Mouse (Mus musculus) kidney, postnatal 25 days (tissue): ENCODE results near the gene Six2.
"Not testable (repeated sequence)": the region's sequence is repeated elsewhere in the genome, so short reads cannot be mapped to it uniquely, and the experiment has no call there.

ENCODE experiments used
- DNase-seq, 2 experiments: peaks; one replicate each; pipeline ENCODE4 v3.0.0; 2021; ENCODE audit warnings: mixed read lengths in 2 of 2

Six2 gene

GRCm38 (mm10) chr17:85689807-85690319 is 1.8 kb upstream of the Six2 start:
- DNase-seq = no peak

GRCm38 (mm10) chr17:85688911-85689806 is 1.1 kb upstream of the Six2 start:
- peak; percentile 40 to 54 for DNase-seq

- DNase-seq = no peak
Measured at GRCm38 (mm10) chr17:85687421-85688235, 446 bp downstream of the Six2 start.

DNA sequence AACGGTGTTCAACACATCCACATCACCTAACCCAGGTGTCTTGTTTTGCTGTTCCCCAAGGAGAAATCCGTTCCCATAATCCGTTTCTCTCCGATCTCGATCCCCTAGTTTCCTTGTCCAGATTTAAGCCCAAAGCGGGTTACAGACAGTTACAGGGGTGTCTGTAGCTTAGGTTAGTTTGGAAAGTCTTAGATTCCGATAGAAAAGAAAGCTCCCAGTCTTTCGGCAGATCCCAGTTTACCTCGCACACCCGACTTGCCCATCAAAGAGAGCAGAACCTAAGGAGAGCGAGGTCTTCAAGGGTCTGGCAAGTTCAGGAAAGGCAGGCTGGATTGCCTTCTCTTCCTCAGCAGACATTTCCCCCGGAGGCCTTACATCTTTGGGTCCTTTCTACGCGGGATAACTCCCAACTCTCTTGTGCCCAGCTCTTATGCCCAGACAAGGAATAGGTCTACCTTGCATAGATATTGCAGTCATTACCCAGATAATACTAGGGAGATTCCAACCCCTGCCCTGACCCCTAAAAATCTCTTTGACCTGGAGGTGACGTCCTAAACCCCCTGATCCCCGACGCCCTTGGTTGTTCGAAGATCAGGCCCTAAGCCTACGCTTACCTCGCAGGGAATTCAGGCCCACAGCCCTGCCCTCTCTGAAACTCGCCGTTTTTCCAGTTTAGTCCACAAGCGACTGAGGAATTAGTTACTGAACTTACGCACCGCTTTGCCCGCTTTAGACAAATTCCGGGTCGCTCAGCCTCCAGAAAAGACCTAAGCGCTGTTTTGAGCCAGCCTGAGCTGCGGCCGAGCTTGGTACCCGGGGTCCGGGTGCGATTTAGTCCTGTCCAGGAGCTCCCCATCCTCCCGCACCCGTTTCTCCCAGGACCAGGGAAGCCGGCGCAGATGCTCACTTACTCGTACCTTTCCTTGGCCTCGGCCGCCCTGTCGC is 1.3 kb downstream of the Six2 start:
- DNase-seq = no peak

DNA sequence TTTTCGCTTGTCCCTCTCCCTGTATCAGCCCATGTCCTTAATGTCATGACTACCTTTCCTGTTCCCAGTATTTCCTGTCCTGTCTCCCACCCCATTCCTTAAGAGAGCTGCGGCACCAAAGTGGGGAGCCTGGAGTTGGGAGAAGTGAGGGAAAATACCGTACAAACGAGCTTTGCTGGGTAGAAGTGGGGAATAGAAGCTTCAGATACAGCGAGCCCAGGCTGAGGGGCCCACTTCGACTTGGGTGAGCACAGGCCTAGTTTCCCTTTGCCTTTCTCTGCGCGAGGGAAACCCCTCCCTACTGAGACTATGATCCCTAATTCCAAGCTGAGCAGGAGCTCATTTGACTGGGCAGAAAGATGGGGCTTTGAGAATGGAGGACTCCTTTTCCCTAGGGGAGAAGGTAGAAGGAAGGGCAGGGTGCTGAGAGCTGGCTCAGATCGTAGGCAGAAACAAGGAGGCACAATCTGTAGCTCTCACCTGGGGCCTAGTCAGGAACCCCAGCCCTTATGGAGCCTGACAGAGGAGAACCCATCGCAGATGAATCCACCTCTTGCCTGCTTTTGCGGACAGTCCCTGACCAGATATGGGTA is 2.3 kb downstream of the Six2 start:
- DNase-seq = no peak

GRCm38 (mm10) chr17:85684841-85685688 is 3.0 kb downstream of the Six2 start:
- no peak for DNase-seq

DNA sequence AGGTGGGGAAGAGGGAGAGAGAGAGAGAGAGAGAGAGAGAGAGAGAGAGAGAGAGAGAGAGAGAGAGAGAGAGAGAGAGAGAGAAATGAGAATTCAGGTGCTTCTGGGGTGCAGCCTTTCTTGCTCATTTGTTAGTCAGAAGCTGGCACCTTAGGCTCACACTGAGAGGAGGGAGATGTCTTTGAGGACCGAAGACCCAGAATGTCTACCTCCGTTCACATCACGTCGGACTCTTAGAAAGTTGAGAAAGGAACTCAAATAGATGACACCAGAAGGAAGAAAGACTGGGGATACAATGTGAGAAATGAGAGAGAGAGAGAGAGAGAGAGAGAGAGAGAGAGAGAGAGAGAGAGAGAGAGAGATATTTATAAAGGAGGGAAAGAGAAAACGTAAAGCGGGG is 3.6 kb downstream of the Six2 start:
- DNase-seq = not testable (repeated sequence)

DNA sequence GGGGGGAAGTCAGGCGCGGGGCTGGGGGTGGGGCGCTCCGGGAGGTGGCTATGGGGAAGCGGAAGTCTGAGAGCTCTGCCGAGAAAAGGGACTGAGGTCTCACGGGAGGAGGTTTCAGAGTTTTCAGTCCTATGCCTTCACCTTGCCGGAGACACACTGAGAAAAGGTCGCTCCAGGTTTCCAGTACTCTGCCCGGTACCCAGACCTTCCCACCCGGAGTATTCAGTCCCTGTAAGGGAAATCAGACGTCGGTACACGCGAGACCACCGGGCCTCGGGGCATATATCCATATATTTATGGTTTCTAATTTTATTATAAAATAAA is 4.1 kb downstream of the Six2 start:
- no peak for DNase-seq

DNA sequence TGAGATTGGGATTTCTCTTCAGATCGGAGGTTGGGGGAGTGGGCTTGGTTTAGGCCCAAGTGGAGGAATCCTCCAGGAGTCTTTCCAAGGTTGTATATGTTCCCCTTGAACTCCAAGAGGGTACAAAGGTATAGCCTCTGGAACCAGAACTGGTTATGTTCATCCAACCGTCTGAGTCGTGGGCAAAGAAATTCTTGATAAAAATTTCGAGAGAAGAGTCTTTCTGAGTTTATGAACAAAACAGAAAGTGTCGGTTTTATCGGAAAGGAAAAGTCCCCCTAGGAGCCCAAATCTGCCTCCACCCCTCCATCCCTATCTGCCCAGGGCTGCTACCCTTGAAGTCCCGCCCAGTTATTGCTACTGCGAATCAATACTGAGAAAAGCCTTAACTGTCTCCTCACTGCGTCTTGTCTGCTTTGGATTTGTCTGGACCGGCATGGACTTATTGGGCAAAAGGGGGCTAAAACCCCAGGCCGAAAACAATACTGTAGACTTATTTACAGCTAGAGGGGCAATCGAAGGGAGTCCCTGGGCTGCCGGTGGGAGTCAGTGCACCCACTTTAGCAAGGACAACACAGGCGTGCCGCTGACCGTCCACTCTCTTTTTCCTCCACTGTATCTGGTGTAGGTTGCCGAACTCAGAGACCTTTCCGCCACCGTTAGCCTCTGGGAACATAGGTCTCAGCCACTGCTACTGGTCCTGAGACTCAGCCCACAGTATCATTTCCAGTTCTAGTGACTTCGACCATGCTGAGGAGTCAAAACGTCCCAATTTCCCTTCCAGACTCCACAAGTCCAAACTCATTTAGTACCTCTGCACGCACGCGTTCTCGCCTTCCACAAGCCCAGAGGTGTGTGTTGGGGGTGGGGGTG is 4.7 kb downstream of the Six2 start:
- no peak for DNase-seq

- DNase-seq = no peak
Measured at GRCm38 (mm10) chr17:85682181-85682710, 5.8 kb downstream of the Six2 start.

DNA sequence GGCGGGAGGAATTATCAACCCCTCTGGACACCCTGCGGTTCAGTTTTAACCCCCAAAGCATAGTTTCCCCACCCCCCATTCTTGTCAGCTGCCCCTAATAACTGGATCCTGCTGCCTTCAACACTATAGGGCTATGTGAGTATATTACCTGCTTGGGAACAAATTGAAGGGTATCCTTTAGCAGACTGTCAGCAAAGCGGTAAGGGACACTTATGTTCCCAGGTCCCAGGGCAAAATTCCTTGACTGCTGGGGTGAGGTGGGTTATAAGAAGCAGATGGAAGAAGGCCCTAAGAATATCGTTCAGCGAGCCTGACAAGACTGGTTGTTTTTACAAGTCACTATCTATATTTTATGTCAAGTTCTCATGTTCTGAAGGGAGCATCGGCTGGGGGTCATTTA is 6.3 kb downstream of the Six2 start:
- DNase-seq = no peak

GRCm38 (mm10) chr17:85680851-85681550 is 7.1 kb downstream of the Six2 start:
- no peak for DNase-seq

- DNase-seq = no peak
Measured at GRCm38 (mm10) chr17:85680116-85680850, 7.8 kb downstream of the Six2 start.

DNA sequence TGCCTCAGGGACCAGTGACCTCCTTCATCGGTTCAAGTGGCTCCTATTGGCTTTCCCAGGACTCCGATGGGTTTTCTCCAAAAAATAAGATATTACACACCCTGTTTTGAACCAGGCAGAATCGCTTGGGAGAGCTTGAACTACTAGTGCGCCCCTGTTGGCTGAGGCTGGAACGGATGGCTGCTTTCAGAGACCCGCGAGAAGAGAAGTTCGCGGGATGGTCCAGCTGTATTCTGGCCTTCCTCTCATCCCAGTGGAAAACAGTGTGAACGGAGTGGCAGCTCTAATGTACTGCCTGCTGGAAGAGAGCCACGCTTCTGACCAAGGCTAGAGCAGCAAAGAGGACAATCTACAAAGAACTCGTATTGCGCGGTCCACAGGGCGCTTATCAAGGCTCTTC is 8.4 kb downstream of the Six2 start:
- DNase-seq = peak in 1 of 2 experiments; percentile 16

DNA sequence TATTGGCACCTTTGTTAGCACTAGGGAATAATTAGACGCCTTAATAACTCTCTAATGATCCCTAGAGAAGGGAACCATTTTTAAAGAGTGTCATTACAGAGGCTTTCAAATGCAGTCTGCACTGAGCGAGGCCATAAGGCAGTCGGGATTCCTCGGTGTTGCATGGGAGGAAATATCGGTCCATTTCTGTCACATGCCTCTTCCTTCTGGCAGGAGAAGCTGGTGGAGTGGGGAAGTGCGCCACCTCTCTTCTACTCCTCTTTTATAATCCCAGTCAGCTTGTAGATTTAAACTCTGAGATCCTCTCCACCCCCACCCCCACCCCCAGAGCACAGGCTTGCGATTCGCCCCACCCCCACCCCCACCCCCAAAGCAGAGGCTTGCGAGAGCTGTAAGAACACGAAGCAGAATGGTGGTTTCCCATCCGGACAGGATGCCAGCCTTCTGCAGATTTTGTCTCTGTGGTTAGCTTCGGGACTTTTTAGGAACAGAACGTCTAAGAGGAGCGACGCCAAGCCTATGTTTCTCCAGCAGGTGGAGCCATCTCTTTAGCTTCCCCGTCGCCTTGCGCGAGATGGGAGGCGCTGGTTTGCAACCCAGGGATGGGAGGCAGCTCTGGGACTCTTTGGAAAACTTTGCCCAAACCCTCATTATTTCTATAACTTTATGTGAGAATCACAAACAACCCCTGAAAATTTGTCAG is 23.3 kb downstream of the Six2 start:
- peak; percentile 75 to 76 for DNase-seq

DNA sequence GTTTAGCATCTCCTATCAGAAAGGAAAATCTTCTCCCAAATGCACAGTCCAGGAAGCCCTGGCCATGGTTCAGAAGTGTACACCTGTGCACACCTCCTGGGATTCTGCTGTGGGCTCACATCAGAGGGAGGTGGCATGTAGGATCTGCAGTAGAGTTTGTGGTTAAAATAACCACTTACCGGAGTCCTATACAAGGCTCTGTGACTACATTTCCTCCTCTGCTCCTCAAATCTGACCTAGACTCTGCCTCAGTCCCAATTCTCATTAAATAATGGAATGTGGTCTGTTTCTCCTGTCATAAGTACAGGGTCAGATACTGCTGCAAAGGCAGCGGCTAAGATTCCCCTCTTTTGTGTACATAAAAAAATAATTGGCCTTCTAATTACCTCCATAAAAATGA is 23.9 kb downstream of the Six2 start:
- DNase-seq = no peak

DNA sequence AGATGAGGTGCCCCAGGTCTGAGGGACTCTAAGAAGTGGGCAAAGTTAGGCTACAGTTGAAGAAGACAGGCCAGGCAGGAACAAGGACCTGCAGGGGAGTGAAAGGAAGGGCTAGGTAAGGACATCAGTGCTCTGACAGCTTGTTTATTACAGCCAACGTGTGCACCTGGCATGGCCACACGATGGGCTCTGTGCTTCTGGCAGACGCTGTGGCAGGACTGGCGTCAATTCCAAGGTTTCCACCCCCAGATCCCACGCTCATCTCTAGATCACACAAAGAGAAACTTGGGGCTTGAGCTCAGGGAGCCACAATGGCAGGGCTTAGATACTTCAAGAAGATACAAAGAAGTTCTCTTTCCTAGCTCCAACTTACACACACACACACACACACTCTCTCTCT is 26.6 kb downstream of the Six2 start:
- no peak for DNase-seq

GRCm38 (mm10) chr17:85660016-85660415 is 28.1 kb downstream of the Six2 start:
- no peak for DNase-seq
